Mouse (Mus musculus): Measurements from ENCODE around the gene Arhgap9.
A peak's percentile ranks its signal among the peaks of the same experiment; 100 is the strongest.

Arhgap9 gene

DNA sequence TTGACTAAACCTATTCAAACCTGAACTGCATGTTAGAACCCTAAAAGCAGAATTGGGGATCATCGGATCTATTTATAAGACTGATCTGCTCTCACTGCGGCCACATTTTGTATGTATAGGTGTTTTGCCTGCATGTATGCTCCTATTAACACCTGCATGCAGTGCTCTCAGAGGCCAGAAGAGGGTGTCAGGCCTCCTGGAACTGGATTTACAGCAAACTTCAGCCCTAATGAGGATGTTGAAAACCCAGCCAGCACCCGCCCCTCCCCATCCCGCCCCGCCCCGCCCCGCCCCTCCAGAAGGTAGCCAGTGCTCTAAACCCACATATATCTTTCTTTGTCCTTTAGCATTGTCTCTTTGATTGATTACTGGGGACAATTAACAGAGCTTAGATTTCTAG is 2.7 kb downstream of the Arhgap9 start:
- peak; percentile 58 to 62 for DNase-seq

DNA sequence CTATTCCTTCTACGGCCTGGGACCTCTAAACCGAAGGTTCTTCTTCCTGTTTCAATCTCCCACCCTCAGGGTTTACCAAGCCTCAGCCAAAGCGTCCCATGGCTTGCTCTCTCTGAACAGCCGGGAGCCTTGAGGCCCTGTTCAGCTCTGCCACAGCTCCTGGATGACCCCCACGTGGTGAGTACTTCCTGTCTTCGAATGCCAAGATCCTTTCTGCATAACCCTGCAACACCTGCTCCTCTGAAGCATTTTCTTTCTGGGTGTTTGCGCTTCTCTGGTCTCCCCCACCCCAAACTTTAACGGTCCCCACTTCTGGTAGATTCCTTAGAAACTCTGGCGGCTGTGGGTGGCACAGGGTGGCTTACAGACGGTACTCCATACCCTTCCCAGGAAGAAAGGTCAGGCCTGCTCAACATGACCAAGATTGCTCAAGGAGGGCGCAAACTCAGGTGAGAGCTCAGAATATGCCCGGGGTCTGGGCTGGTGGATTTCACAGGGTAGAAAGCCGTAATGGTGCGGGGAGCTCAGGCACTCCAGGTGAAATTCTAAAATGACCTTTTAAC is 3.8 kb downstream of the Arhgap9 start:
- no peak for DNase-seq

DNA sequence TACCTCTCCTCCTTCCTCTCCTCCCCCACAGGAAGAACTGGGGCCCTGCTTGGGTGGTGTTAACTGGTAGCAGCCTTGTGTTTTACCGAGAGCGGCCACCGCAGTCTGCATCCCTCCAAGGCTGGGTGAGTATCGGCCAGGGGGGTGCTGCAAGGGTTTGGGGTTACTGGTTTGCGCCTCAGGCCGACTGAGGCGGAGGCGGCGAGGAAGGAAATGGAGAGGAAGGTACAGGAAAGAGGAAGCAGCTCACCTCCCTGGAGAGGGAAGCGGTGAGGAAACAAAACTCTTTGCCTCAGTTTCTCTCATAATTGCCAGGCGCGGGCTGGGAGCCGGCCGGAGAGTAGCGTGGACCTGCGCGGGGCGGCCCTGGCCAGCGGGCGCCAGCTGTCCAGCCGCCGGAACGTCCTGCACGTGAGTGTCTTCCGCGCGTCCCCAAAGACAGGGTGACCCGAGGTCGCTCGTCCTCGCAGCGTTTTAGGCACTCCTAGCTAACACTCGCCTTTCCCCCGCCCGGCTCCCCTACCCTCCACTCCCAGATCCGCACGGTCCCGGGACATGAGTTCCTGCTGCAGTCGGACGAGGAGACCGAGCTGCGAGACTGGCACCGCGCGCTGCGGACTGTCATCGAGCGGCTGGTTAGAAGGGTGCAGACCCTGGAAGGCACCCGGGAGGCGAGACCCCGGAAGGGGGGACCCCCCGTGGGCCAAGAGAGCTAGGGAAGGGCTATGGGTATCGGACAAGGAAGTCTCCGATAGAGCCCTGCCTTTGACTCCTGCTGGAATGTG is 4.4 kb downstream of the Arhgap9 start:
- peak; percentile 45 to 53 for DNase-seq

DNA sequence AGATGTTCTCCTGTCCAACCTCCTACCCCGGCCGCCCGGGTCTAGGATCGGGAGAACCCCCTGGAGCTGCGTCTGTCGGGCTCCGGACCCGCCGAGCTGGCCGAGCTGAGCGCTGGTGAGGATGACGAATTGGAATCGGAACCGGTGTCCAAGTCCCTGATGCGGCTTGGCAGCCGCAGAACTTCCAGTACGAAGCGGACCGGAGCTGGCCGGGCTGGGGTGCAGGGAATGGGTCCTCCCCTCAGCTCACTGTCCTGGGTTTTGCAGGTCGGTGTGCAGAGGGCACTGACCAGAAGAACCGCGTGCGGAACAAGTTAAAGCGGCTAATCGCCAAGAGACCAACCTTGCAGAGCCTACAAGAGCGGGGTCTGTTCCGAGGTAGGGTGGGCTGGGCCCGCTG is 5.1 kb downstream of the Arhgap9 start:
- DNase-seq, result peak in 1 of 2 experiments; percentile 43

DNA sequence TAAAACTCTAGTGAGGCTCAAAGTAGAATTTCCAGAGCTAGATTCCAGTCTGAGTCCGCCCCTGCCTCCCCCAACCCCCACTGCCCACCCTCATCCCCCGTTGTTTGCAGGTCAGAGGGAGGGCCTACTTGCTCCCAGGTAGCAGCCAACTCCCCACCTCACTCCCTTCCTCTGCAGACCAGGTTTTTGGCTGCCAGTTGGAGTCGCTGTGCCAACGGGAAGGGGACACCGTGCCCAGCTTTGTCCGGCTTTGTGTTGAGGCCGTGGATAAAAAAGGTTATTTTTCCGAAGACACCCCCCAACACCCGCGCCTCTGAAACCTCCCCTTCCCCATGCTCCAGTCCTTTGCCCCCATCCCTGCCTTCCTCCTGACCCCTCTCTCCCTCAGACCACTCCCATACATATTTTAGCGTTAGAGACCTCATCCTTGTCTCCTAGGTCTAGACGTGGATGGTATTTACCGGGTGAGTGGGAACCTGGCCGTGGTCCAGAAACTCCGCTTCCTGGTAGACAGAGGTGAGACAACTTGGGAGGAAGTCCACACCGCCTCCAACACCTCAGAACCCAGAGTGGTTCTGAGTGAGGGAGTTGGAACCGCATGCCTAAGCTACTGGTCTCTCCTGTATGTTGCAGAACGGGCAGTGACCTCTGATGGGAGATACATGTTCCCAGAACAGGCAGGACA is 5.8 kb downstream of the Arhgap9 start:
- peak; percentile 72 to 77 for DNase-seq

DNA sequence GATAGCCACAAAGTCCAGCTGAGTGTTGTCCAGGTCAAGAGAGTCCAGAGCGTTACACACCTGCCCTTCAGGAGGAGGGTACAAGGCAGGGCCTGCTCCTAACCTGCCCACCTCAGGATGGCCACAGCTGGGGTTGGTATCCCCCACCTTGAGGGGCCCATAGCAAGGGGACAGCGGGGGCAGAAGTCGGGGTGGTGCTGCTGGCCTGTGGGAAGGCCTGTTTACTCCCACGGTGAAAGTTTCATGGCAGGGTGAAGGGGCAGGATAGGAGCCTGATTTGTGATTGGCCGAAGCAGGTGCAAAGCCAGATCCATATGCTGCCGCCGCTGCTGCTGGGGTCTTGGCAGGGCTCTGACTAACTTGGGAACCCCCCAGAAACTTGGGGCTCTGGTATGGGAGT is 8.4 kb downstream of the Arhgap9 start:
- DNase-seq, result no peak

DNA sequence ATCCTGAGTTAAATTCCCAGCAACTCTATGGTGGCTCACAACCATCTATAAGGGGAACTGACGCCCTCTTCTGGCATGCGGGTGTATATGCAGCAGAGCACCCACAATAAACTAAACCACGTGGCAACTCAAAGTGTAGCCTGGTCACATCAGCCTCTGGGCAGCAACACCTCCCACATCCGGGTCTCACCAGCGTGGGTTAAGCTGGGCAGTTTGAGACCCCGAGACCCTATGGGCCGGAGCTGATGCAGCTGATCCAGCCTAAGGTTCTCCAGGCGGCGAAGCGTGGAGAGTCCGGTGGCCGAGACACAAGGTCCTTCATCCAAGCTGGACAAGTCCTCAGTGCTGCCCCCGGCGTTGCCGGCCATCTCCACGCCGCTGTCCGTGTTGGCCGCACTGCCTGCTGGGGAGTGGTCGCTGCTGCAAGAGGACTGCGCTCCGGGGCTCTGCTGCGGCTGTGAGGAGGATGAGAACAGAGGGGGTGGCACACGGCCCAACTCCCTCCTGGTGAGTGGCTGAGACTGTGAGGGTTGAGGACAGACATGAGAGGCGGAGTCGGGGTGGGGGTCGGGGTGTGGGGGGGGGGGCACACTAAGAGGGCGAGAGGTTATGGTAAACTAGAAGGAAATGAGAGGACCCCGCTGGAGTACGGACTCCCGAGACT is 10.6 kb downstream of the Arhgap9 start:
- DNase-seq, result peak in 1 of 2 experiments; percentile 54

DNA sequence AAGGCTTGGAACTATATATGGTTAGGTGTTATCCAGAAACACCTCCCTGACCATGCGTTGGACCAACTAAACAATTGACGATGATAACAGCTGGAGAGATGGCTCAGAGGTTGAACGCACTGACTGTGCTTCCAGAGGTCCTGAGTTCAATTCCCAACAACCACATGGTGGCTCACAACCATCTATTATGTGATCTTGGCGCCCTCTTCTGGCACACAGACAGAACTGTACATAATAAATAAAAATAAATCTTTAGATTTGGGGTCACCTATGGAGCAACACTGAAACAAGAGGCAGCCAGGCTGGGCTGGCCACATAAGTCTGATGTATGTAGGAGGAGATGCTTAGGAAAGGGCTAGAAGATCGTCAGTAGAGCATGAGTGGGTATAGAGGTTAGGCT is 11.4 kb downstream of the Arhgap9 start:
- DNase-seq, result peak in 1 of 2 experiments; percentile 39

DNA sequence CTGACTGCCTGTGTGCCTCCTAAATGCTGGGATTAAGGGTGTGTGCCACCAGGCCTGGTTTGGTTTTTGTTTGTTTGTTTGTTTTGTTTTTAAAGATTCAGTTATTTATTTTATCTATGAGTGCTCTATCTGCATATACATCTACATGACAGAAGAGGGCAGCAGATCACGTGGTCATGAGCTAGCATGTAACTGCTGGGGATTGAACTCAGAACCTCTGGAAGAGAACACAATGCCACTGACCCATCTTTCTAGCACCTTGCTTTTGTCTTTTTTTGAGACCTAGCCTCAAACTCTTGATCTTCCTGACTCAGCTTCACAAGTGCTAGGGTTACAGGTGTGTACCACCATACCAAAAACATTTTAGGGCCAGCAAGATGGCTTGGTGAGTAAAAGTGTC is 13.5 kb downstream of the Arhgap9 start:
- DNase-seq, result no peak

DNA sequence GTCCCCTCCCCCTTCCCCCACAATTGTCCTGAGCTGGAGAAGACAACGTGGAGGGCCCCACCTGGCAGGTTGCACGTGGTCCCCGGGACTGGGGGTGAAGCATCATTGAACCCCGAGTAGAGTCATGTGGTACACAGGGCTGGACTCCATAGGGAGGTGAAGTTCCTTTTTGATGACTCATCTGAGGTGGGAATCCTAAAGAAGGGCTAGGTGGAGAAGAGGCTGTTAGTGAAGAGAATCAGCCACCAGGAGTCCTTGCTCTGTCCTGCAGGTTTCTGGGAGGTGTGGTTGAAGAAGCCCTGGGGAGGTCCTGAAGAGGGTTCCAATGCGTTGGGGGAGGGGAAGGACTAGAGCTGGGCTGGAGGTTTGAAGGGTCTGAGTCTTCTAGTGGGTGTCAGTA is 15.2 kb downstream of the Arhgap9 start:
- no peak for DNase-seq

DNA sequence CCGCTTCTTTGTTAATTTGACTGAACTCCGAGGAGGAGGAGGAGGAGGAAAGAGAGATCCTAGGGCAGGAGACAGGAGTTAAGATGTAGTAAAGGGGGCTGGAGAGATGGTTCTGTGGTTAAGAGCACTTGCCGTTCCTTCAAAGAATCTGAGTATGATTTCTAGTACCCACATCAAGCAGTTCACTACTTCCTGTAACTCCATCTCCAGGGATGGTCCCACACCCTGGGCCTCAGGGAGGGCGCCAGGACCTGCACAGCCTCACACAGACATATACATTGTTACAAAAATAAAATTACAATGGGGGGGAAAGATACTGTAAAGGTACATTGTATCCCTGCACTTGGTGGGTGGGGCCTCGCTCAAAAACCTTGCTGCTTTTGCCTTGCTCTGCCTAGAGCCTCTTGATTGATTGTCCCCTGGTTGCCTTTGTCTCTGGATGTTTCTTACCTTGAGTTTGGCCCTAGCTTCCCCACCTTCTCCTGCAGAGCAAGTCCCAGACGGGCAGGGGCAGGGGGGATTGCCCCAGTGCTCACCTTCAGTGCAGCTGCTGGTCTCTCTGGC is 15.9 kb downstream of the Arhgap9 start:
- no peak for DNase-seq

DNA sequence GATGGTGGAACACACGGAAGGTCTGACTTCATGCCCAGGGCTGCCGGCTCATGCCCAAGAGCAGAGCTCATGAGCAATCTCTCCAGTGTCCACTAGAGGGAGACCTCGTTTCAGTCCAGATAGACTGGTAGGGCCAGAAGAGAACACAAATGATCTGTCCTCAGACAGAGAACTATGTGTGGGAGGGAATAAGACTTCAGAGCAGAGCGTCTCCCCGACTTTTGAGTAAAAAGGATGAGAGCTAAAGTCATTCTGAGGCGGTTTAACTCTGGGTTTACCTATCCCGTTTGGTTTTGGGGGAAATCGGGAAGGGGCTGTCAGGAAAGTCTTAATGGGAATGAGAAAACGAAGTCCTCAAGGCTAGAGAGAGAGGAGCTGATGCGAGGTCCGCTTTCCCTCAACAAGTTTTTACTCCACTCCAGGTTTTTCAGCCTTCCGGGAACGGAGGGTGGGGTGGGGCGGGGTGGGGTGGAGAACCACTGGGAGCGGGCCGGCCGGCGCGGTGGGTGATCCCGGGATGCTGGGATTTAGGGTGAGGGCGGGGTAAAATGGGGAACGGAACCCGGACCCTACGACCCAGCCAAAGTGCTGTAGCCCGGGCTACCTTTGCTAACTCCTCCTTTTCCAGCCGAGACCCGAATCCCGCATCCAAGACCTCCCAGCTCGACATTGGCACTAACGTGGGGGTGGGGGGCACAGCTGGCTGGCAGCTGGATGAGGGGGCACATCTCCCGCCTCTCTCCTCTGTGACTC is 17.3 kb downstream of the Arhgap9 start:
- peak; percentile 95 to 97 for DNase-seq

DNA sequence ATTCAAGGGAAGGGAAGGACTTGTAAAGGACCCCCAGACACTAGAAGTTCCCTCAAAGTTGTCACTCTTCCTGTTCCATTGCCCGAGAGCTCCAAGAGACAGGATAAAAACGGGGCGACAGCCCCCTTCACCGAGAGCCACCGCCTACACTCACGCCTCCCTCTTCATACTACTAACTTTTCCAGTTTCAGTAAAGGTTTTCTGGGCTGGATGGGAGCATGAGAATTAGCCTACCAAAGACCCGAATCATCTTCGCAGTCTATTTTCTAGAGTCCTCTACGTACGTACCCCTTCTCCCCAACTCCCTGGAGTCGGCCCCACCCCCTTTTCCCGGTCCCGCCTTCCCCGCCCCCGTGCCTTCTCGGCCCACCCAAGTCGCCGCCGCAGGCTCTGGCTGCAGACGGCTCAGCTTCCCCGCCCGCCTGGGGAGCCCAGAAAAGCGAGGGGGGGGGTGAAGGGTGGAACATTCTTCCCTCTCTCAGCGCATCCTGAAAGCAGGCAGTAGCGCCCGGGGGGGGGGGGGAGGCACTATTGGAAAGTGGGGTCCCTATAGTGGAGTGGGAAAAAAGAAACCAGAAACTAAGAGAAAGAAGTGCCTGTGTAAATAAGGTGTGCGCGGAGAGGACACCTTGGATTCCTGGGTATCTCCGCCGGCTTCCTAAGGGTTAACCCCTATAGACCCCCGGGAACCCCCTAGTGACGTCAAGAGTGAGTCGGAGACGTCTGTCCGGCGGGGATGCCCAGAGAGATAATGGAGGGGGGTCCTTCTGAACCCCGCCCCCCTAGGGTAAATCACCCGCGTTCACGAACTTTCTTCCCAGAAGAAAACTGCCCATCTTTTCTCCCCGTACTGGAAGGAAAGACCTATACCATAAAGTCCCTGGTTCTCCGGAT is 18.2 kb downstream of the Arhgap9 start:
- peak; percentile 64 to 81 for DNase-seq

DNA sequence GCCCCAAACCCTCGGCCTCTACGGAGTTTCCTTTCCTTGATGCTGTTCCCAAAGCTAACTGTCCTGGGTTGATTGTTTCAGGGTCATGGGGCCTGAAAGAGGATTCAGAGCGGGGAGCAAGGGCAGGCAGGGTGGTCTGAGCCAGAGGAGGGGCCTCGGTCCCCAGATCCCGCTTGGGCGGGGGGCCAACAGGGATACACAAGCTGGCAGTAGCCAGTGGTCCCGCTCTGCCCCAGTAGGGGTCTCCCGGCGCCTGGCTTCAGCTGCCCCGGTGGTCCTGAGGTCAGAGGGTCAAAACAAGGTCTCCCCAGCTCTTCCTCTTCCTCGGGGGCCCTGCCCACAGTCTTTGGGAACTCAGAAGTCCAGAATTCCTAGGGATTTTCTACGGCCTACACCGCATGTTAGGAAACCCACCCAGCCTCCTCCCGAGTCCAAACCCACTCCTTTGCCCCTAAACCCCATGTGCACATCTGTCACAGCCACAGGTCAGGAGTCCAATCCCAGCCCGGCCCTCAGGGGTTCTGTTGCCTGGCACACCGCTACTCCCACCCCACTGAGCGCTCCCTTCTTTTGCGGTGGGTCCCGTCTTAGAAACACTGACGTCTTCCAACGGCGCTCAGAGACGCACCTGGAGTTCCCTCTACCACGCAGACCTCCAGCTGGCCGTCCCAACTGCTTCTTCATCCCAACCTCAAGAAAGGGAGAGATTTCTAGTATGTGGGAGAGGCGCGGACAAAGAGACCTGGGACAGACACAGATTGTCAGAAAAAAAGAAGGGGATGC is 19.0 kb downstream of the Arhgap9 start:
- peak; percentile 62 to 73 for DNase-seq

DNA sequence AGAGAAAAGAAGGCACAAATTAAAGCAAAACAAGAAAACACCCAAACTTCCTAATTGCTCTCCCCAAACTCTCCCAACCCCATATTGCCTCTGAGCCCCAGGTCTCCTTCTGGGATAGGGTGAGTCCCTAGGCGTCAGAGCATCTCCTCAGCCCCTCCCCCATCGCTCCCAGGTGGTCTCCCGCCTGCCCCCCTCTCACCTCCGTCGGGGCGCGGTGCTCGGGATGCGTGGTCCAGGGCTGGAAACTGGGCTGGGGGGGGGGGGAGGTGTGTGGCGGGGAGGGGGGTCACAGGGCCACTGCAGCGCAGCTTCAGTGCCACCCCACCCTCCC is 19.6 kb downstream of the Arhgap9 start:
- DNase-seq, result peak in 1 of 2 experiments; percentile 54

DNA sequence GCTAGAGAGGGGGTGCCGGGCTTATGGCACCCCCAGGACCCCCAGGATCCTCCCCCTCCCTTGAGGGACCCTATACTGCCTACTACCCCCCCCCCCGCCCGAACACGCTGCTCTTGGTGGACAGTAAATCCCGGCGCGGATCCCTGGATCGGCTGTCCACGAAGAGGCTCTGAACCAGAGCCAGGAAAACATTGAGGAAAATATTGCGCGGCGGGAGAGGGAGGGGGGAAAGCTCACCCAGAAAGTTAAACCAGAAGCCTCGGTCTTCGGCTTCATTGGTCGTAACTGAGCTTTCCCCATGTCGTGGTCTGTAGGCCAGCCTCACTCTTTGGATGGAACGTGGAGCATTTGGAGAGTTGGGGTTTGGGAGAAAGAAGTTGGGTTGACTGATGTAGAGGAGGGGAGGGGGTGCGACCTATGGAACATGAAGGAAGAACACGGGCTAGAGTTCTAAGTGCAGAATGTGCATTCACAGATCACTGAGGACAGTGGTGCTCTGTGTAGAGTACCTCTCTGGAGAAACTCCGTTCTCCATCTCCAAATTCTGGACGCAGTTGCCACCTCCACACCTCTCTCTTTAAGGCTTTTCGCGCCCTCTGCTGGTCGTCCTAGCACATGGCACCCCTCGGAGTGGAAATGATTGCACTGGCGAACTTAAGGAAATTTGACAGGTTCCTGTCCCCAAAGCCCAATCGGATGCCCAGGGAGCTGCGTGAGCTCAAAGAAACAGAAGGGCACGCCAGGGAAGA is 20.3 kb downstream of the Arhgap9 start, which contains the start of gene Gli1:
Gene Gli1, minus strand, starts transcription at position 84 of the 749 bp plus-strand sequence.
- peak; percentile 93 to 94 for DNase-seq

DNA sequence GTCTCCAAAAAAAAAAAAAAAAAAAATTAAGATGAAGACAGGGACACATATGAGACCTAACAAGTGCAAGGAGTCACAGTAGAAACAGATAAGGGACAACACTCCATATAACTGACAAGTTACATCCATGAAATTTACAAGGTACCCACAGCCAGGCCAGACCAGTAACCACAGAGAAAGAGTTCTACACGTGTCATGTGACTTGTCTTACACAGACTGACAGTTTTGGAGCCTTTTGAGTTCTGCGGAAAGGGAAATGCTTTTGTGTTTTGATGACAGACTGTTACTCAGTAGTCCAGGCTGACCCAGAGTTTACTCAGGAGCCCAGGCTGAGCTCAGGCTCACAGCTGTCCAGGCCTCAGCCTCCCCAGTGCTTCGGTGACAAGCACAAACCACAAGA is 21.3 kb downstream of the Arhgap9 start:
- no peak for DNase-seq

DNA sequence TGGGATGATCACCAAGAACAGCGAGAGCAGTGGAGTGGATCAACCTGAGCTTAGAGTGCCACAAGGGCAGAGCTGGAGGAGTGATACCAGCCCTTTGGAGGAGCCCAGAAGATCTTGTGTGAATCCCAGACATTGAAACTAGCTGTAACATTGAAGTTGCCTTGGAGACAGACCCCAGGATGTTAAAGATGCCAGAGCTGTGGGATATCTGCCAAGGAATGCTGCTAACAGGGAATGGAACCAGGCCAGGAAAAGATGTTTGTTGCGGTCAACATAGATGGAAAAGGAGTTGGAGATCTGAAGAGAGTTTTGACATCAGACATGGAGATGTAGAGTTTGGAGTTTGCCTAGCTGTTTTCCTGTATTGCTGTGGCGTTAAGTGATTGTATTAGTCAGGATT is 24.4 kb downstream of the Arhgap9 start:
- DNase-seq, result no peak

DNA sequence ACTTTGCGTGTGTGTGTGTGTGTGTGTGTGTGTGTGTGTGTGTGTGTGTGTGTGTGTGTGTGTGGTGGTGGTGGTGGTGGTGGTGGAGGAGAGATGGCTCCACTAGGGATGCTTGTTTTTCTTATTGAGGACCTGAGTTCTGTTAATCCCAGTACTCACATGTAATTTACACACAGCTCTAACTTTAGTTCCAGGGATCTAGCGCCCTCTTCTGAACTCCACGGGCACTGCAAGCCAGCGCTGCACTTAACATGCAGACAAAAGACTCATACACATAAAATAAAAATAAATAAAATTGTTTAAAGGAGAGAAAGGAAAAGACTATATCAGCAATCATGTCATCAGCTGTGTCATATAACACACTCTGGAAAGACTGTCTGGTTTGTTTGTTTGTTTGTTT is 27.2 kb downstream of the Arhgap9 start:
- DNase-seq, result peak in 1 of 2 experiments; percentile 50

DNA sequence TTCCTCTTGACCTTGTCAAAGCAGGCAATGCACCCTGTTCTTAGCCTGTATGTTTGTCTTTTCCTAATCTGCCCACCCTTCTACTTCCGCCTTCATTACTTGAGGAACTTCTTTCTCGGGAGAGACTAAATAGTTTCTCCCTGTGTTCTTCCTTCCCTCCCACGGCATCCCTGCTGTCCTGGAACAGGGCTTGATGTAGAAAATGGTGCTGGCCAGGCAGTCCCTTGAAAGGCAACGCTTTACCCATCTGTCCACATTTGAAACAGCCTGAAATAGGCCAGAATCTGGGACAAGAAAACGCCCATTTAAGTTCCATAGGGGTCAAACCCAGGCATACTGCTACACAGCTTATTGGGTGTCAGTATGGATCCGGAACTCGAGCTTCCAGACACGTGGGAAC is 28.0 kb downstream of the Arhgap9 start:
- DNase-seq, result no peak
